Mouse (Mus musculus) heart, embryonic 11.5 days (tissue): Measurements from ENCODE around the gene Entpd6. TPM values are rescaled to one million over a fixed set of nuclear protein-coding genes. Genes with fewer than 3 reads are reported as not detected.

Source experiments
- ATAC-seq: fragments of 200-750 bp; cut with Nextera tagmentation; replicated peaks from 2 replicates; pipeline ENCODE4 v1.8.0; 2017; ENCODE audit warnings: moderate library complexity; ENCODE audit not compliant: insufficient number of reproducible peaks, low FRiP score, low TSS enrichment
- H3K27ac ChIP-seq: fragments of 300-500 bp; sonication (generic); 2 replicates; pipeline ENCODE4 v1.5.1; 2014; ENCODE audit warnings: mild to moderate bottlenecking, low read depth, low read length
- H3K27me3 ChIP-seq: fragments of 300-500 bp; sonication (generic); 2 replicates; pipeline ENCODE4 v1.6.1; 2014; ENCODE audit warnings: mild to moderate bottlenecking, low read length, mixed read lengths; ENCODE audit not compliant: control insufficient read depth, insufficient read depth
- H3K36me3 ChIP-seq: fragments of 300-500 bp; sonication (generic); 2 replicates; pipeline ENCODE4 v1.6.1; 2014; ENCODE audit warnings: mild to moderate bottlenecking, low read length, moderate library complexity, mixed read lengths; ENCODE audit not compliant: control insufficient read depth, insufficient read depth
- H3K4me1 ChIP-seq: fragments of 300-500 bp; sonication (generic); 2 replicates; pipeline ENCODE4 v1.6.1; 2014; ENCODE audit warnings: low read length; ENCODE audit not compliant: control insufficient read depth, insufficient read depth
- H3K4me2 ChIP-seq: fragments of 300-500 bp; sonication (generic); 2 replicates; pipeline ENCODE4 v1.6.1; 2014; ENCODE audit warnings: mild to moderate bottlenecking, moderate library complexity
- H3K4me3 ChIP-seq: fragments of 300-500 bp; sonication (generic); 2 replicates; pipeline ENCODE4 v1.5.1; 2014; ENCODE audit warnings: low read depth, low read length
- H3K9ac ChIP-seq: fragments of 300-500 bp; sonication (generic); 2 replicates; pipeline ENCODE4 v1.6.1; 2014; ENCODE audit warnings: mild to moderate bottlenecking, low read depth, low read length, moderate library complexity
- H3K9me3 ChIP-seq: fragments of 300-500 bp; sonication (generic); replicated peaks from 2 replicates; pipeline ENCODE4 v1.6.1; 2016; ENCODE audit warnings: low read length; ENCODE audit not compliant: control insufficient read depth
- WGBS: fragments of 180-500 bp; shearing (Covaris S2); extraction: QIAGEN DNeasy Blood & Tissue Kit; methylation state at CpG from one replicate; pipeline ENCODE4 v1.1.7; 2014; ENCODE audit not compliant: insufficient replicate concordance; 5-methylcytosine and 5-hydroxymethylcytosine counted together
- polyA plus RNA-seq: library from polyadenylated mRNA; unstranded; fragments of >200 nt; fragmentation: Nextera tagmentation; extraction: Ambion mirVana; gene quantifications from 2 replicates; pipeline ENCODE4 v1.2.1, GENCODE M21; 2014

The Entpd6 gene
- polyA plus RNA-seq, 1 experiment from 2014 or later: 18.9 TPM

DNA sequence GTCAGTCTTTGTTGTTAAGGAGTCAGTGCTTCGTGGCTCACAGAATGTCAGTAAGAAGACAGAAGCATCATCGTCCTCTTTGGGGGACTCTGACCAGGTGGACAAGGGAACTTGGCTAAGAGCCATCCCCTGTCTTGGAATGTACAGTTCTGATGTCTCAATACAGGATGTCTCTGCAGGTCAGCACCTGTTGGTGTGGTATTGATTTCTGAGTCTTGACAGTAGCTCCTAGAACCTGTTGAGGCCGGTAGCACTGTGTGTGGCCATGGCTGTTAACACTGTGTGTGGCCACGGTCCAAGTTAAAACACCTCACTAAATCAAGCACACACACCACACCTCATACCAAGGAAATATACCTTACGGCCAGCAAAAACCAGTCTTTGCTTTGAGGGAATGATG is 51.8 kb downstream of the Entpd6 start:
- no peaks in the 10 kb centered on the region for H3K9me3 ChIP-seq
- H3K36me3 ChIP-seq: peaks cover 42% of the 10 kb centered on the region
- no peak for ATAC-seq
- WGBS: 92% methylated on average over 5 of the region's 5 CpGs
- H3K4me3 ChIP-seq: no peak overlapping the region
- no peak overlapping the region for H3K9ac ChIP-seq
- no peaks in the 10 kb centered on the region for H3K4me1 ChIP-seq
- no peak overlapping the region for H3K4me2 ChIP-seq
- H3K27me3 ChIP-seq: no peaks in the 10 kb centered on the region
- no peak overlapping the region for H3K27ac ChIP-seq

DNA sequence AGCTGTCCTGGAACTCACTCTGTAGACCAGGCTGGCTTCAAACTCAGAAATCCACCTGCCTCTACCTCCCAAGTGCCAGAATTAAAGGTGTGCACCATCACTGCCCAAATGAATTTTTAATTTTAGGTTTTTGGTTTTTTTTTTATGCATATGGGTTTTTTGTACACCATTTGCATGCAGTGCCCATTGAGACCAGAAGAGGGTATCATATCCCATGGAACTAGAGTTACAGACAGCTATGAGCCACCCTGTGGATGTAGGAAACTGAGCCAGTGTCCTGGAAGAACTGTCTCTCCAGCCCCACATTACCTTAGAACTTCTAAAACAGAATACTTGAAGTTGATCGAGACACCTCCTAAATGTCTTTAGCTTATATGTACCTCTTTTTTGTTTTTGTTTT is 54.2 kb downstream of the Entpd6 start:
- H3K27ac ChIP-seq: no peak overlapping the region
- no peak overlapping the region for H3K9ac ChIP-seq
- peaks cover 39% of the 10 kb centered on the region for H3K36me3 ChIP-seq
- no peaks in the 10 kb centered on the region for H3K27me3 ChIP-seq
- no peaks in the 10 kb centered on the region for H3K4me1 ChIP-seq
- WGBS: 86% methylated on average over 1 of the region's 1 CpGs
- no peak overlapping the region for H3K4me3 ChIP-seq
- no peaks in the 10 kb centered on the region for H3K9me3 ChIP-seq
- no peak overlapping the region for H3K4me2 ChIP-seq
- no peak for ATAC-seq

DNA sequence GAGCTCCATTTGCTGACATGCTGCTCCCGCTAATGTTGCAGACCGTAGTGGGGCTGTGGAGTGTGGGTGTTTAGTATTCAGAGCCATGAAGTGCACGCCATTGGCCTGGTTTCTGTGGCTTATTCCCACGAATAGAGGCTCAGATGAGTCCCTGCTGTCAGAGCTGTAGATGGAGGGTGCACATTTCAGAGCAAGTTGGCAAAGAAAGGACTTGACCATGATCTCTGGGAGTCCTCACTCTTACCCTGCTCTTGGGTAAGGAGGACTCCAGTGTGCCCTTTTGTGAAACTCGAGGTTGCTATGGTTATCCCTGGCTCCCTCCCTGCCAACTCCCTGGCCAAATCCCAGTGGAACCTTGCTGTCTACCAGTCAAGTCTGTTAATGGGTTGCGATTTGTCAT is 59.5 kb downstream of the Entpd6 start:
- ATAC-seq: no peak
- Histone ChIP-seq H3K36me3 (peaks cover 46% of the 10 kb centered on the region), H3K27ac (no peak overlapping the region), H3K4me3 (no peak overlapping the region), H3K27me3 (no peaks in the 10 kb centered on the region), H3K9ac (no peak overlapping the region), H3K9me3 (no peaks in the 10 kb centered on the region), H3K4me2 (no peak overlapping the region), H3K4me1 (no peaks in the 10 kb centered on the region)
- WGBS: 80% methylated on average over 6 of the region's 6 CpGs

DNA sequence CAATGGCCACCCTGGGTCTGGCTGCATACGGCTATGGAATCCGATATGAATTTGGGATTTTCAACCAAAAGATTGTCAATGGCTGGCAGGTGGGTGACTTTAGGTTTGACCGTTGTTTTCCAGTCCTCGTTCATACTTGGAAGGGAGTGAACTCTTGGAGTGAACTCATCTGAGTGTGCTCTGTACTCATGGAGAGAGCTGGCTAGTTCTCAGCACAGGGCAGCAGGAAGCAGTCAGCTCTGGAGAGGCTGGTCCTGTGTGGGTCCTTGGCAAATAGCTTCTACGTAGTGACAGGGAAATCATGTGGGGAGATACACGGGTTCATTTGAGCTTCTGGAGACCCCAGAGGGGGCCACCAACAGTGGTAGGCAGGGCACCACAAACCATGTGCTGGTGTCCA is 60.0 kb downstream of the Entpd6 start:
- Histone ChIP-seq H3K4me3 (no peak overlapping the region), H3K4me2 (no peak overlapping the region), H3K9ac (no peak overlapping the region), H3K36me3 (peaks cover 48% of the 10 kb centered on the region), H3K27ac (no peak overlapping the region), H3K27me3 (no peaks in the 10 kb centered on the region), H3K4me1 (no peaks in the 10 kb centered on the region), H3K9me3 (no peaks in the 10 kb centered on the region)
- ATAC-seq: no peak
- 94% methylated on average over 6 of the region's 6 CpGs for WGBS

DNA sequence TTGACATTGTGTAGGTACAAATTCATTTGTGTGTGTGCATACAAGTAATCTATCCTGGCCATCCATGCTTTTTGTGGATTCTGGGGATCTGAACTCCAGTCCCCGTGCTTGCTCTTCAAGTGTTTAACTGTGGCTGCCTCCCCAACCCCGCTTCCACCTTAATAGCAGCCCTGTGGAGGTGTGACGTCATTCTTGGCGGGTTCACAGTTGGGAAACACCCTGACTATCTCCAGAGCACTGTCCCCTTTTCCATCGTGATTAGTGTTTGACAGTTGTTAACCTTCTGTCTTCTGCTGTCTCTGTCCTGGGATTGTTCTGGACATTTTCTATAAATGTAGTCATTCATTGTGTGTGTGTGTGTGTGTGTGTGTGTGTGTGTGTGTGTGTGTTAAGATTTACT is 61.8 kb downstream of the Entpd6 start:
- no peaks in the 10 kb centered on the region for H3K9me3 ChIP-seq
- WGBS: 69% methylated on average over 5 of the region's 5 CpGs
- H3K27me3 ChIP-seq: no peaks in the 10 kb centered on the region
- H3K27ac ChIP-seq: no peak overlapping the region
- no peak overlapping the region for H3K4me2 ChIP-seq
- no peak overlapping the region for H3K4me3 ChIP-seq
- H3K9ac ChIP-seq: no peak overlapping the region
- ATAC-seq: no peak
- H3K4me1 ChIP-seq: no peaks in the 10 kb centered on the region
- H3K36me3 ChIP-seq: peaks cover 50% of the 10 kb centered on the region

DNA sequence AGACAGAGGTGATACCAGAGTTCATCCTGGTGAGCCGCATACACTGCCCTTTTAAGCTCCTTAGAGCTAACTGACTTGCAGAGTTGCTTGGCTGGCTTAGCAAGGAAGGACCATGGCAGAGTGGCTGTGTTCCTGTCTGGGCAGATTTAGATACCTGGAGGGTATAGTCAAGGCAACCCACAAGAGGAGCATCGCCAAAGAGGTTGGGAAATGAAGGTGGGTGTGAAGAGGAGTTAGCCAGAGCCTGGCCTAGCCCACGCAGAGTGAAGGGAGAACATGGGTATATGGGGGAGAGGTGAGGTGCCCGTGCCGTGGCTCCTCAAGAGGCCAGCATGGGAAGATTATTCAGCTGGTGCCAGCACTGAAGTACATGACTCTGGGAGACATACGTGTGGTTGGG is 64.0 kb downstream of the Entpd6 start:
- WGBS: 89% methylated on average over 6 of the region's 6 CpGs
- Histone ChIP-seq H3K36me3 (peaks cover 55% of the 10 kb centered on the region), H3K4me3 (no peak overlapping the region)

DNA sequence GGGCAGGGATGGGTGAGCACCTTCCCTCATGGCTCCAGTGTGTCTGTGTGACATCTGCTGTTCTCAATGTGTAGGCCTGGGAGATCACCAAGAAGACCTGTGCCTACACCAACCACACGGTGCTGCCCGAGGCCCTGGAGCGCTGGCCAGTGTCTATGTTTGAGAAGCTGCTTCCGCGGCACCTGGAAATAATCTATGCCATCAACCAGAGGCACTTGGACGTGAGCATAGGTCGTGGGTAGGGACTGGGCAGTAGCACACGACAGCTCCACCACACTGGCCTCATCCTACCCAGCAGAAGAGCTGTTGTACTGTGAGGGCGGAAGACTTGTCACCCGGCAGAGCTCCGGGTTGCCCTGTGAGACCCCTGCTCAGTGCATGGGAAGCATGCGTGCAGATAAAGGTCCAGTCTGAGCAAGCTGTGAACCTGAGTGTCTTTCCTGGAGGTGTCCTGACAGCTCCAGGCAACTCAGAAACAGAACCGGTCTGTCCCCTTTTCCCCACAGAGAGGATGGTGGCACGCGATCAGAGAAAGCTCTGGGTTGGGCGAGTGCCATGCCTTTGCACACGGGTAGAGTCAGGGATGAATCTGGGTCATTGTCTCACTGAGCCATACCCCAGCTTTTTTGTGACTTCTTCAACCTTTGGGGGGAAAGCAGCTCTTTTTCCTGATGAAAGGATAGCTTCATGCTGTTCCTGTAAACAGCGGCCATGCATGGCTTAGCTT is 68.0 kb downstream of the Entpd6 start:
- Histone ChIP-seq H3K36me3 (peaks cover 66% of the 10 kb centered on the region), H3K27me3 (no peaks in the 10 kb centered on the region), H3K4me2 (no peak overlapping the region), H3K27ac (no peak overlapping the region), H3K9me3 (no peaks in the 10 kb centered on the region), H3K4me1 (no peaks in the 10 kb centered on the region), H3K4me3 (no peak overlapping the region), H3K9ac (no peak overlapping the region)
- 89% methylated on average over 18 of the region's 18 CpGs for WGBS
- ATAC-seq: no peak

More for the DNA sequence above, 64.0 kb downstream of the Entpd6 start:
- Histone ChIP-seq H3K9me3 (no peaks in the 10 kb centered on the region), H3K9ac (no peak overlapping the region), H3K4me1 (no peaks in the 10 kb centered on the region), H3K4me2 (no peak overlapping the region), H3K27ac (no peak overlapping the region), H3K27me3 (no peaks in the 10 kb centered on the region)
- ATAC-seq: no peak

DNA sequence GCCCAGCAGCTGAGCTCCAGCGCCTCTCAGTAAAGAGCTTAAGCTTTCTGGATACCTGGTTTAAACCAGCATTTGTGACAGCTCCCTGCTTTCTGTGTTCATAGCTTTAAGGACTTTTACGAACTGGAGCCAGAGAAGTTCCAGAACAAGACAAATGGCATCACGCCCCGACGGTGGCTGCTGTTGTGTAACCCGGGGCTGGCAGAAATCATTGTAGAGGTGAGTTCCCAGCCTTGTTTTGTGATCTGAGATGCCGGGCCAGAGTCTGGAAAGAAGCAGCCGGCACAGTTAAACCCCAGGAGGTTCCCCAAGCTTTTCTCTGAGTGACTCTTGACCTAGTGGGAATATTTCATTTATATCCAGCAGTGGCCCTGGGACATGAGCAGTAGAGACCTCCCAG is 69.9 kb downstream of the Entpd6 start:
- Histone ChIP-seq H3K4me3 (no peak overlapping the region), H3K27ac (no peak overlapping the region), H3K4me2 (no peak overlapping the region), H3K4me1 (no peaks in the 10 kb centered on the region), H3K9ac (no peak overlapping the region), H3K36me3 (peaks cover 62% of the 10 kb centered on the region), H3K9me3 (no peaks in the 10 kb centered on the region), H3K27me3 (no peaks in the 10 kb centered on the region)
- WGBS: 88% methylated on average over 8 of the region's 8 CpGs
- ATAC-seq: no peak

DNA sequence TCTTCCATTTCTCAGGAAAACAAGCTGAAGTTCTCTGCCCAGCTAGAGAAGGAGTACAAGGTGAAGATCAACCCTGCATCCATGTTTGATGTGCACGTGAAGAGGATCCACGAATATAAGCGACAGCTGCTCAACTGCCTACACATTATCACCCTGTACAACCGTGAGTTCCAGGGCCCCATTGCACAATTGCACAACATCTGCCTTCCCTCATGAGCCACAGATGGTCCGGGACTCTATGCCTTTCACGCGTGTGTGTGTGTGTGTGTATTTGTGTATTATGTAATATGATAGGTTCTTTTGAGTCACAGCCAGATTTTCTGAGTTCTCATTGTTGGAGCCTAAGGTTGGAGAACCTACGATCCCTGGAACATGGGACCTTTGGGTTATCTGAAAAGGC is 71.9 kb downstream of the Entpd6 start:
- H3K9ac ChIP-seq: no peak overlapping the region
- no peak overlapping the region for H3K27ac ChIP-seq
- H3K4me2 ChIP-seq: no peak overlapping the region
- no peaks in the 10 kb centered on the region for H3K27me3 ChIP-seq
- no peaks in the 10 kb centered on the region for H3K4me1 ChIP-seq
- H3K9me3 ChIP-seq: no peaks in the 10 kb centered on the region
- 88% methylated on average over 8 of the region's 8 CpGs for WGBS
- H3K4me3 ChIP-seq: no peak overlapping the region
- ATAC-seq: no peak
- peaks cover 59% of the 10 kb centered on the region for H3K36me3 ChIP-seq
